19 mouse cellular contexts compared by ENCODE assay signal in genomic region chr7:139360890-139361559, GRCm38 (mm10). TPM values are rescaled to one million over a fixed set of nuclear protein-coding genes. Genes with fewer than 3 reads are reported as not detected.
A peak's percentile ranks its signal among the peaks of the same experiment; 100 is the strongest.
DNase-seq lines count a peak whose midpoint lies in the region; ATAC-seq and TF ChIP-seq lines count a peak whose summit lies in the region.
"Had no signal": no experiment of that assay in that cellular context is flagged by ENCODE, and none has a peak within 500 bp of the region (broad histone marks: within the 10 kb centered on the region; RNA-seq: fewer than 3 reads in every experiment).

No protein-coding gene starts in this region.

- 69% methylated on average over 3 of the region's 3 CpGs for WGBS in lung, postnatal 0 days
- 76% methylated on average over 3 of the region's 3 CpGs for WGBS in lung, adult 2 months
- WGBS in intestine, embryonic 14.5 days: 74% methylated on average over 3 of the region's 3 CpGs
- 69% methylated on average over 3 of the region's 3 CpGs for WGBS in stomach, embryonic 16.5 days

- no peaks in the 10 kb centered on the region for H3K27me3 ChIP-seq in lung, postnatal 0 days (replicated peaks; ENCODE audit: insufficient read depth, low read length)
- no peaks in the 10 kb centered on the region for H3K27me3 ChIP-seq in intestine, embryonic 14.5 days (replicated peaks; ENCODE audit: control insufficient read depth, insufficient read depth, low read length)
- no peaks in the 10 kb centered on the region for H3K27me3 ChIP-seq in stomach, embryonic 16.5 days (ENCODE audit: control insufficient read depth, insufficient read depth, low read length)
- H3K27me3 ChIP-seq: limb, embryonic 13.5 days; liver, embryonic 13.5 days; lung, embryonic 15.5 days; midbrain, embryonic 13.5 days; Patski had no signal

- no peak overlapping the region for H3K4me2 ChIP-seq in lung, postnatal 0 days (replicated peaks; ENCODE audit: low read depth, low read length)
- H3K4me2 ChIP-seq in intestine, embryonic 14.5 days (ENCODE audit: low read length): no peak overlapping the region
- no peak overlapping the region for H3K4me2 ChIP-seq in stomach, embryonic 16.5 days (ENCODE audit: low read depth, low read length)
- H3K4me2 ChIP-seq: hindbrain, embryonic 12.5 days; limb, embryonic 13.5 days; liver, embryonic 13.5 days; lung, embryonic 15.5 days; midbrain, embryonic 13.5 days had no signal

- no peak overlapping the region for H3K9ac ChIP-seq in lung, postnatal 0 days (replicated peaks; ENCODE audit: low read depth)
- H3K9ac ChIP-seq in intestine, embryonic 14.5 days (ENCODE audit: low read length): no peak overlapping the region
- no peak overlapping the region for H3K9ac ChIP-seq in stomach, embryonic 16.5 days (ENCODE audit: low read length)
- H3K9ac ChIP-seq: hindbrain, embryonic 12.5 days; limb, embryonic 13.5 days; liver, embryonic 13.5 days; lung, embryonic 15.5 days; midbrain, embryonic 13.5 days had no signal

- DNase-seq in heart, adult 11 months: peak; percentile 90
- DNase-seq in heart, postnatal 4 days: no peak
- peak; percentile 37 for DNase-seq in lung, postnatal 0 days (ENCODE audit: low spot score)
- no peak for DNase-seq in lung, adult 2 months
- DNase-seq in intestine, embryonic 14.5 days (ENCODE audit: low spot score): no peak
- DNase-seq: cerebellum, adult 9-11 months; gastrocnemius, postnatal 14 days; liver, embryonic 13.5 days; right cerebral cortex, postnatal 14 days had no signal

- no peaks in the 10 kb centered on the region for H3K9me3 ChIP-seq in lung, postnatal 0 days (ENCODE audit: low read length)
- H3K9me3 ChIP-seq in intestine, embryonic 14.5 days (ENCODE audit: control insufficient read depth, low read length): no peaks in the 10 kb centered on the region
- no peaks in the 10 kb centered on the region for H3K9me3 ChIP-seq in stomach, embryonic 16.5 days (replicated peaks; ENCODE audit: control insufficient read depth, low read length)
- H3K9me3 ChIP-seq: hindbrain, embryonic 12.5 days; limb, embryonic 13.5 days; liver, embryonic 13.5 days; lung, embryonic 15.5 days; midbrain, embryonic 13.5 days had no signal

- no peak overlapping the region for H3K4me3 ChIP-seq in lung, postnatal 0 days (ENCODE audit: low read depth, low read length)
- H3K4me3 ChIP-seq in lung, adult 2 months (replicated peaks; ENCODE audit: extremely low read depth, low read depth, low read length): no peak overlapping the region
- no peak overlapping the region for H3K4me3 ChIP-seq in intestine, embryonic 14.5 days (ENCODE audit: low read depth, low read length)
- H3K4me3 ChIP-seq in stomach, embryonic 16.5 days (replicated peaks; ENCODE audit: low read length): no peak overlapping the region
- H3K4me3 ChIP-seq: erythroblast, embryonic 14.5 days; hindbrain, embryonic 12.5 days; limb, embryonic 13.5 days; liver, embryonic 13.5 days; lung, embryonic 15.5 days; midbrain, embryonic 13.5 days had no signal

- H3K36me3 ChIP-seq in lung, postnatal 0 days (ENCODE audit: insufficient read depth, low read length): no peaks in the 10 kb centered on the region
- no peaks in the 10 kb centered on the region for H3K36me3 ChIP-seq in intestine, embryonic 14.5 days (ENCODE audit: control insufficient read depth, insufficient read depth, low read length)
- H3K36me3 ChIP-seq in stomach, embryonic 16.5 days (ENCODE audit: control insufficient read depth, insufficient read depth, low read length): no peaks in the 10 kb centered on the region
- H3K36me3 ChIP-seq: hindbrain, embryonic 12.5 days; limb, embryonic 13.5 days; liver, embryonic 13.5 days; lung, embryonic 15.5 days; midbrain, embryonic 13.5 days had no signal

- no peak for TF ChIP-seq POLR2A in lung, adult 2 months (IDR thresholded peaks at IDR 0.05; ENCODE audit: borderline replicate concordance, extremely low read depth, low read depth, low read length)

- TF ChIP-seq CTCF in lung, postnatal 0 days (IDR thresholded peaks at IDR 0.05): no peak
- TF ChIP-seq CTCF in lung, adult 2 months (IDR thresholded peaks at IDR 0.05; ENCODE audit: insufficient read depth, low read length): no peak

- no peak for TF ChIP-seq EP300 in lung, postnatal 0 days (IDR thresholded peaks at IDR 0.05)

- 0 out of 2 replicates have a peak overlapping the region, but pooled peaks have one; percentile 27 for H3K27ac ChIP-seq in lung, postnatal 0 days (ENCODE audit: low read length)
- H3K27ac ChIP-seq in intestine, embryonic 14.5 days (ENCODE audit: low read depth): 0 out of 2 replicates have a peak overlapping the region, but pooled peaks have one; percentile 29
- H3K27ac ChIP-seq in stomach, embryonic 16.5 days (ENCODE audit: low read length): 0 out of 2 replicates have a peak overlapping the region, but pooled peaks have one; percentile 17
- H3K27ac ChIP-seq: hindbrain, embryonic 12.5 days; limb, embryonic 13.5 days; liver, embryonic 13.5 days; lung, embryonic 15.5 days; macrophage; midbrain, embryonic 13.5 days had no signal

- no peak for ATAC-seq in lung, postnatal 0 days
- no peak; the same call in 1 of the 2 replicates for ATAC-seq in intestine, embryonic 14.5 days (replicated peaks; ENCODE audit: low FRiP score, low TSS enrichment, low read depth)
- ATAC-seq in stomach, embryonic 16.5 days (ENCODE audit: insufficient read depth, low FRiP score): no peak
- ATAC-seq in erythroid progenitor cell, adult 5-6 weeks (replicated peaks; ENCODE audit: low FRiP score, poor library complexity, severe bottlenecking): no peak
- ATAC-seq: forebrain, embryonic 14.5 days; midbrain, embryonic 13.5 days; Patski had no signal

- peaks cover 26% of the 10 kb centered on the region; the same call in 1 of the 2 replicates for H3K4me1 ChIP-seq in lung, postnatal 0 days (ENCODE audit: insufficient read depth, low read depth, low read length)
- H3K4me1 ChIP-seq in lung, adult 2 months (ENCODE audit: control insufficient read depth, insufficient read depth, low read length): peaks cover 20% of the 10 kb centered on the region
- peaks cover 40% of the 10 kb centered on the region for H3K4me1 ChIP-seq in intestine, embryonic 14.5 days (replicated peaks; ENCODE audit: control insufficient read depth, insufficient read depth, low read length)
- H3K4me1 ChIP-seq in stomach, embryonic 16.5 days (ENCODE audit: control insufficient read depth, insufficient read depth, low read length): peaks cover 25% of the 10 kb centered on the region

RNA-seq across cellular contexts. Expression of gene Inpp5a, which starts 27.9 kb away (rescaled TPM):
- total RNA-seq in heart, postnatal 4 days (2021): 100 to 1,000 TPM; 183 to 186 TPM
- polyA plus RNA-seq in lung, postnatal 0 days (2015; fragmentation: Nextera tagmentation; extraction: Ambion mirVana): 41.3 and 44.8 TPM in 2 replicates
- polyA plus RNA-seq in lung, adult 2 months (2012; rRNA removed): 52.1 and 61.0 TPM in 2 replicates
- 44.2 and 49.8 TPM in 2 replicates for polyA plus RNA-seq in intestine, embryonic 14.5 days (2014; fragmentation: Nextera tagmentation; extraction: Ambion mirVana)
- polyA plus RNA-seq in stomach, embryonic 16.5 days (2015; fragmentation: Nextera tagmentation; extraction: Ambion mirVana): 20.0 and 21.3 TPM in 2 replicates
- 17.7 and 20.1 TPM in 2 replicates for total RNA-seq in erythroid progenitor cell, adult 5-6 weeks (2015; ENCODE audit: low replicate concordance)
- total RNA-seq in erythroid progenitor cell, adult 5-6 weeks (2017; ENCODE audit: low replicate concordance): 9.0 and 14.7 TPM in 2 replicates

Comparison
In these comparisons a context has a peak if more than half of its experiments do, and no peak if none do; other contexts are left out.
1. DNase-seq: peak in heart, adult 11 months (single experiment) and lung, postnatal 0 days (single experiment); none in heart, postnatal 4 days (single experiment), lung, adult 2 months (single experiment) and intestine, embryonic 14.5 days (single experiment).
2. Peak in every context shown above with its lines, with median percentiles within 50 percentile points of each other: H3K27ac ChIP-seq.